ENCODE assay signal across 18 mouse cellular contexts in genomic region chr14:45810630-45811029, GRCm38 (mm10).
"Had no signal": no experiment of that assay in that cellular context is flagged by ENCODE, and none has a peak within 500 bp of the region (broad histone marks: within the 10 kb centered on the region; RNA-seq: fewer than 3 reads in every experiment).

No protein-coding gene starts in this region.

- DNase-seq: layer of hippocampus, postnatal 36 days; liver, embryonic 13.5 days; lung, embryonic 14.5 days; lung, postnatal 10 days; right cerebral cortex, adult 18-20 months; right cerebral cortex, postnatal 14 days; right cerebral cortex, postnatal 4 days; thymus, adult 2 months; thymus, postnatal 14 days; thymus, postnatal 4 days had no signal

- H3K27ac ChIP-seq: kidney, postnatal 0 days; left cerebral cortex, adult 2 months; liver, embryonic 13.5 days; macrophage; midbrain, embryonic 12.5 days; midbrain, embryonic 15.5 days; neural tube, embryonic 12.5 days; neural tube, embryonic 15.5 days; stomach, postnatal 0 days had no signal

- H3K4me1 ChIP-seq: liver, embryonic 13.5 days; midbrain, embryonic 12.5 days; midbrain, embryonic 15.5 days; neural tube, embryonic 12.5 days had no signal

- H3K4me3 ChIP-seq: left cerebral cortex, adult 2 months; liver, embryonic 13.5 days; midbrain, embryonic 12.5 days; midbrain, embryonic 15.5 days; neural tube, embryonic 12.5 days; neural tube, embryonic 15.5 days had no signal

- H3K36me3 ChIP-seq: liver, embryonic 13.5 days; midbrain, embryonic 12.5 days; midbrain, embryonic 15.5 days; neural tube, embryonic 12.5 days; neural tube, embryonic 15.5 days had no signal

- H3K27me3 ChIP-seq: liver, embryonic 13.5 days; midbrain, embryonic 12.5 days; midbrain, embryonic 15.5 days; neural tube, embryonic 12.5 days; neural tube, embryonic 15.5 days had no signal

- H3K4me2 ChIP-seq: liver, embryonic 13.5 days; lung, embryonic 14.5 days; midbrain, embryonic 12.5 days; midbrain, embryonic 15.5 days; neural tube, embryonic 12.5 days; neural tube, embryonic 15.5 days had no signal

- H3K9me3 ChIP-seq: liver, embryonic 13.5 days; midbrain, embryonic 12.5 days; midbrain, embryonic 15.5 days; neural tube, embryonic 12.5 days; neural tube, embryonic 15.5 days had no signal

- ATAC-seq: midbrain, embryonic 15.5 days had no signal

- H3K9ac ChIP-seq: liver, embryonic 13.5 days; lung, embryonic 14.5 days; midbrain, embryonic 12.5 days; midbrain, embryonic 15.5 days; neural tube, embryonic 12.5 days; neural tube, embryonic 15.5 days had no signal
